Mouse (Mus musculus) heart, adult 2 months (tissue): Measurements from ENCODE around the gene 2410137M14Rik. TPM values are rescaled to one million over a fixed set of nuclear protein-coding genes. Genes with fewer than 3 reads are reported as not detected.
A peak's percentile ranks its signal among the peaks of the same experiment; 100 is the strongest.

Experiments used
- DNase-seq, 2 experiments: peaks; one replicate each; pipeline ENCODE4 v3.0.0; 2021
- H3K27ac ChIP-seq: fragments of 200-600 bp; 2 replicates; pipeline ENCODE4 v1.8.1; 2022
- H3K27me3 ChIP-seq: fragments of 200-500 bp; 2 replicates; pipeline ENCODE4 v1.6.1; 2012; ENCODE audit warnings: mild to moderate bottlenecking, low read length, inconsistent platforms, mixed read lengths; ENCODE audit not compliant: control insufficient read depth, insufficient read depth
- H3K36me3 ChIP-seq: fragments of 200-500 bp; 2 replicates; pipeline ENCODE4 v1.6.1; 2012; ENCODE audit warnings: low read length, inconsistent platforms; ENCODE audit not compliant: control insufficient read depth, insufficient read depth
- H3K4me1 ChIP-seq: fragments of 200-500 bp; 2 replicates; pipeline ENCODE4 v1.6.1; 2011; ENCODE audit warnings: low read length; ENCODE audit not compliant: control insufficient read depth, insufficient read depth
- H3K4me3 ChIP-seq: fragments of 200-600 bp; 2 replicates; pipeline ENCODE4 v1.8.1; 2022
- H3K79me2 ChIP-seq: fragments of 200-500 bp; replicated peaks from 2 replicates; pipeline ENCODE4 v1.6.1; 2012; ENCODE audit warnings: mild to moderate bottlenecking, inconsistent platforms, low read length, moderate library complexity, mixed read lengths; ENCODE audit not compliant: control insufficient read depth, insufficient read depth
- H3K9ac ChIP-seq: fragments of 200-500 bp; 2 replicates; pipeline ENCODE4 v1.6.1; 2012; ENCODE audit warnings: low read depth, mild to moderate bottlenecking, control low read depth, inconsistent platforms, low read length, mixed read lengths
- CTCF ChIP-seq: fragments of 200-600 bp; IDR thresholded peaks from 2 replicates; pipeline ENCODE4 v1.8.1; 2022; ENCODE audit warnings: antibody characterized with exemption, mild to moderate bottlenecking, moderate library complexity
- EP300 ChIP-seq: fragments of 200-500 bp; IDR thresholded peaks from 2 replicates; pipeline ENCODE4 v1.6.1; 2011; ENCODE audit warnings: low read depth, low read length, control low read depth; ENCODE audit not compliant: insufficient read depth
- POLR2A ChIP-seq: fragments of 200-500 bp; IDR thresholded peaks from 2 replicates; pipeline ENCODE4 v1.6.1; 2011; ENCODE audit warnings: mild to moderate bottlenecking, low read depth, low read length, control low read depth; ENCODE audit not compliant: insufficient read depth
- WGBS: fragments of 180-500 bp; shearing (Covaris S2); methylation state at CpG from one replicate; pipeline ENCODE4 v1.1.7; 2018; 5-methylcytosine and 5-hydroxymethylcytosine counted together
- intact Hi-C: fragments of 180-260 bp; cut with DNase I; formaldehyde crosslinking; loops from one replicate; pipeline ENCODE4 v1.15.1; 2025
- polyA plus RNA-seq: library from polyadenylated mRNA; depleted of rRNA; stranded (reverse); fragments of >200 nt; gene quantifications from 2 replicates; pipeline ENCODE4 v1.2.3, GENCODE M21; 2012
- total RNA-seq, 2 experiments: library from RNA; stranded (reverse); gene quantifications; 2 replicates each; pipeline ENCODE4 v1.2.3; 2021

The 2410137M14Rik gene
- total and polyA plus RNA-seq, 3 experiments, result 0.27 to 0.63 (median 0.61) TPM

DNA sequence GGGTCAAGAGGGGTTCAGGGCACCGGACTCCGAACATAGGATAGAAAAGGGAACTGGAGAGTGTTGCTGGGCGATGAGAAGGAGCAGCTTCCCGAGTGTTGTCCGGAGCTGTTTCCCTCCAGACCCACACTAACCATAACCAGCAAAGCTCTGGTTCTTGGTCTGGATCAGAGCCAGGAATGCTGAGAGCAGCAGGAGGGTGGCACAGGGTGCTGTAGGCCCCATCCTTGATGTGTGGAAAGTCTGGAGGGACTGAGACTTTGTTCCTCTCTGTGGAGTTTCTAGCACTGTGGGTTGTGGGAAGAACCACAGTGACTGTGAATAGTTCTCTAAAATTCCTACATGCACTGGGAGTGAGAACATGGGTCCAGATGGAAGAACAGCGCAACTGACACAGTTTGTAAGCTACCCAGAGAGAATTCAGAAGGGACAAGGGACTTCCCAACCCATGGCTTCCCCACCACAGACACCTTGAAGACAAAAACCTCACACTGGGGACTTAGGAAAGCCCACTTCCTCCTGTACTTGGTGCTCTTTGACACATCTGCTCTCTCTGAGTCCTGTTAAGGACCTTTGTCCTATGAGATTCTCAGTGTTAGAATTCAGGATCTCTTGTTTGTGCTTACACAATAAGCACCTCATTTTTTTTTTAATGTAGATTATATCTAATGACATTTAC, 9.7 kb downstream of the 2410137M14Rik start:
- Histone ChIP-seq H3K9ac (no peak overlapping the region), H3K36me3 (no peaks in the 10 kb centered on the region), H3K4me1 (no peaks in the 10 kb centered on the region; the same call in 1 of the 2 replicates), H3K27ac (no peak overlapping the region), H3K27me3 (no peaks in the 10 kb centered on the region), H3K4me3 (no peak overlapping the region), H3K79me2 (no peaks in the 10 kb centered on the region)
- no peak for DNase-seq
- WGBS, result 82% methylated on average over 6 of the region's 6 CpGs
- intact Hi-C loops, result no loop called here
- no peak for TF ChIP-seq EP300

DNA sequence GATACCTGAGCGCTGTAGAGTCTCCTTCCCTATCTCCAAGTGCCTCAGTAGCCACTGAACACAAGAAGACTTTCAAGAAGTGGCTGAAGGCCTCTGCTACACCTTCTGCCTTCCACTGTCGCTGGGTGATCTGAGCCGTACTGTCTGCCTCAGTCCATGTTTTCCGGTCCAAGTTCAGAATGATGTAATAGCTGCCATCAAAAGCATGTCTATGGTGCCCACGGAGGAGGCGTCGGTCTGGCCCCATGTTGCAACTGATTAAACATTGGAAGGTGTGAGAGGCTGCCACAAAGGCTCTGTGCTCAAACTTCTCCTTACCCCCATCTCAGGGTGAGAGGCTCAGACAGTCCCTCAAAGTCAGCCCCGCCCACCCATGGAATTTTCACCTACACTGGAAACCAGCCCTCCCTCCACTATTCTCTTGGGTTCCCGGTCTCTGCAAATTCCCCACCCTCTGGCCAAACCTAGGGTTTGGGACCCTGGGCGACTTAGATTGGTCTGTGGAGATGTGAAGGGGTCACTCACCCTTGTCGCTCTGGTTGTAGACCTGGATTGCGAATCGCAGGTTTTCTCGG, 10.6 kb downstream of the 2410137M14Rik start:
- TF ChIP-seq CTCF, result no peak
- no peak for TF ChIP-seq EP300
- TF ChIP-seq POLR2A, result no peak
- 79% methylated on average over 14 of the region's 14 CpGs for WGBS
- H3K4me3 ChIP-seq, result no peak overlapping the region
- DNase-seq, result no peak
- no peaks in the 10 kb centered on the region for H3K27me3 ChIP-seq
- intact Hi-C loops, result no loop called here
- no peaks in the 10 kb centered on the region for H3K36me3 ChIP-seq
- no peaks in the 10 kb centered on the region; the same call in 1 of the 2 replicates for H3K4me1 ChIP-seq
- no peaks in the 10 kb centered on the region for H3K79me2 ChIP-seq
- H3K27ac ChIP-seq, result no peak overlapping the region
- no peak overlapping the region for H3K9ac ChIP-seq

DNA sequence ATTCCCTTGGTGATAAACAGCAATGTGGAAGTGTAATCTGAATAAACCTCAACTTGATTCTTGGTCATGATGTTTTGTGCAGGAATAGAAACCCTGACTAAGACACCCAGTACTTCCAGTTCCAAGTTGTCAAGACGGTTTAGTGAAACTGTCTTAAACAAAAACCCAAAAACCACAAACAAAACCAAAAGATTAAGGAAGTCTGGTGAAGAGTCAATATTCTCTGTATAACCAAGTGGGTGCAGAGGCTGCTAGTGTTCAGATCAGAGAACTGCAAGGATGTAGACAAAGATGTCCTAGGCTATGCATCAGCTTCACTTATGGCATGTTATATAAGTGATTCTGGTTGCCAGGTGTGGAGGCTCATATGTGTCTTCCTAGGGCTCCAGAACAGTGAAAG, 14.2 kb downstream of the 2410137M14Rik start:
- Histone ChIP-seq H3K79me2 (no peaks in the 10 kb centered on the region), H3K4me1 (no peaks in the 10 kb centered on the region), H3K4me3 (no peak overlapping the region), H3K27me3 (no peaks in the 10 kb centered on the region), H3K27ac (no peak overlapping the region), H3K9ac (no peak overlapping the region), H3K36me3 (no peaks in the 10 kb centered on the region)
- intact Hi-C loops, result no loop called here
- TF ChIP-seq CTCF (no peak), POLR2A (no peak), EP300 (no peak)
- DNase-seq, result no peak
- WGBS, result 63% methylated on average over 1 of the region's 1 CpGs

DNA sequence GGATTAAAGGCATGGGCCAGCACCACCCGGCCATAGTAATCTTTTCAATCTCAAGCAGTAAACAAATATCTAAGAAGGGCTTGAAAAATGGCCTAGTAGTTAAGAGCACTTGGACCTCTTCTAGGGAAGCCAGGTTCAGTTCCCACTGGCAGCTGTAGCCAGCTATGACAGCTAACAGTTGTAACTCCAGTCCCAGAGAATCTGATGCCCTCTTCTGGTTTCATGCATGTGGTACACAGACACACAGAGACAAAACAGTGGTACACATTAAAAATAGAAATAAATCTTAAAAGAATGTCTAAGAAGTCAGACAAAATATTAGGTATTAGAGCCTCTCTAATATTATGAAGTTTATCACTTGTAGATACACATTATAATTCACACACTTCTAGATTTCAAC, 19.9 kb downstream of the 2410137M14Rik start:
- TF ChIP-seq CTCF, result peak; percentile 35
- no peak for TF ChIP-seq EP300
- H3K27ac ChIP-seq, result no peak overlapping the region
- H3K36me3 ChIP-seq, result peaks cover 2% of the 10 kb centered on the region
- no peaks in the 10 kb centered on the region for H3K79me2 ChIP-seq
- no peak overlapping the region for H3K4me3 ChIP-seq
- intact Hi-C loops, result no loop called here
- 69% methylated on average over 1 of the region's 1 CpGs for WGBS
- H3K9ac ChIP-seq, result no peak overlapping the region
- no peaks in the 10 kb centered on the region for H3K27me3 ChIP-seq
- DNase-seq, result no peak
- peaks cover 3% of the 10 kb centered on the region for H3K4me1 ChIP-seq

DNA sequence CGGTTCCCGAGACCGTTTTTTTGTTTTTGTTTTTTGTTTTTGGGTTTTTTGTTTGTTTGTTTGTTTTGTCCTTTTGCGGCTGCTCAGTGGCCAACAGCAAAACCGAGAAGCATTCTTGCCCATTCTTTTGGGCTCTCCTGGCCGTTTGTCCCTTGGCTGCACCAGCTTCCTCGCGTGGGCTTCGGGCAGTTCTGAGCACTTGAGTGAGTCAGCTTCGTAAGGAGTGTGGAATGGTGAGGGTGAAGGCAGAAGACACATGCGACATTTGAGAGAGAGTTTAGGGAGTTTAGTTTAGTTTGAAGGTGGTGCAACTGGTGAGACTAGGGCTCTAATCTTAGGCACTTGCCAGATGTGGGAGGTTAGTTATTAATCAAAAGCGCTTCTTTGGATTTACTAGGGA, 22.2 kb downstream of the 2410137M14Rik start:
- Histone ChIP-seq H3K27ac (peak overlapping the region; percentile 83), H3K4me1 (peaks cover 3% of the 10 kb centered on the region), H3K4me3 (peak overlapping the region; percentile 73), H3K36me3 (peaks cover 2% of the 10 kb centered on the region), H3K79me2 (no peaks in the 10 kb centered on the region), H3K9ac (peak overlapping the region; percentile 87), H3K27me3 (no peaks in the 10 kb centered on the region)
- no peak for DNase-seq
- 7% methylated on average over 12 of the region's 12 CpGs for WGBS
- TF ChIP-seq EP300 (no peak), CTCF (no peak), POLR2A (no peak)
- intact Hi-C loops, result loop anchor here (2.0 kb wide), 3 partner anchors 44 to 122 kb away; partner anchors contain the start of gene Trim26

DNA sequence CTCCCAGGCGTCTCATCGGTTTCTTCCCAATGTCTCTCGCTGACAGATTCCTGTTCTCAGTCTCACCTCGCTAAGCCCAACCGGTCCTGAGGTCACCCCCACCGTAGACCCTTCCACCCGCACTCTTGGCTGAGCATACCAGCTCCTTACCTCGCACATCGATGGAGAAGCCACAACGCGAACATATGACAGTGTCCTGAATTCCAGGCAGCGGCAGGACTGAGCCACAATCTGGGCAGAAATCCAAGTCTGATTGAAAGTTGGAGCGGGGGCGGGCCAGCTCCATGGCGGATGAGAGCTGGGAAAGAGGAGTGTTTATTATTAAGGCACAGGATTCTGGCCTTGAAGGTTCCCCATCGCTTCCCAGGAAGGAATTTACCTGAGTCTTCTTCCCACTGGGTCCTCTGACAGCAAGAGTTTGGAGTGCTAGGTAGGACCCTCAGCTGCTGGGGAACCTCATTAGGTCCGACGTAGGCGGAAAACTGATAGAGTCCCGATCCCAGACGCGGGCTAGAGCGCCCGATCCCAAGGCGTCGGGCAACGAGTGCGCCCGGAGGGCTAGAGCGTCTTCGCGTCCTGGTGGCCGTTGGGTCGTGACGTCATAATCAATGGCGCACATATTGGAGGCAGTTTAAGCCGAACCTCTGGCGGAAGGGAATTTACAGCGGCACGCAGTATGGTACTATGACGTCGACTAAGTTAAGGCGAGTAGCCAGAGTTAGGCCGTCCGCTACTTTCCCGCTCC, 22.9 kb downstream of the 2410137M14Rik start, which contains the start of the genes Znrd1 and Znrd1as:
Gene Znrd1, minus strand, starts transcription at position 561 of the 745 bp plus-strand sequence.
Gene Znrd1as, plus strand, starts transcription at position 594 of the 745 bp plus-strand sequence.
- Histone ChIP-seq H3K36me3 (peaks cover 2% of the 10 kb centered on the region), H3K9ac (peak within 1 kb of the TSS; percentile 87), H3K27me3 (no peaks in the 10 kb centered on the region), H3K4me3 (peak within 1 kb of the TSS; percentile 73), H3K4me1 (peaks cover 3% of the 10 kb centered on the region), H3K79me2 (no peaks in the 10 kb centered on the region), H3K27ac (peak within 1 kb of the TSS; percentile 83)
- TF ChIP-seq EP300 (peak; percentile 89; the same call in 1 of the 2 replicates), CTCF (0 out of 2 replicates have a peak, but pooled peaks have one; percentile 10), POLR2A (peak; percentile 85)
- under 1% methylated on average over 46 of the region's 46 CpGs for WGBS
- intact Hi-C loops, result loop anchor here (2.0 kb wide), 3 partner anchors 43 to 121 kb away; partner anchors contain the start of gene Trim26
- peak; percentile 94 to 96 for DNase-seq
